Mouse (Mus musculus): ENCODE measurements around the gene Mum1. TPM values are rescaled to one million over a fixed set of nuclear protein-coding genes. Genes with fewer than 3 reads are reported as not detected.

Gene Mum1
- total RNA-seq, 2 experiments from 2014 or later: 11.4 to 14.2 TPM

DNA sequence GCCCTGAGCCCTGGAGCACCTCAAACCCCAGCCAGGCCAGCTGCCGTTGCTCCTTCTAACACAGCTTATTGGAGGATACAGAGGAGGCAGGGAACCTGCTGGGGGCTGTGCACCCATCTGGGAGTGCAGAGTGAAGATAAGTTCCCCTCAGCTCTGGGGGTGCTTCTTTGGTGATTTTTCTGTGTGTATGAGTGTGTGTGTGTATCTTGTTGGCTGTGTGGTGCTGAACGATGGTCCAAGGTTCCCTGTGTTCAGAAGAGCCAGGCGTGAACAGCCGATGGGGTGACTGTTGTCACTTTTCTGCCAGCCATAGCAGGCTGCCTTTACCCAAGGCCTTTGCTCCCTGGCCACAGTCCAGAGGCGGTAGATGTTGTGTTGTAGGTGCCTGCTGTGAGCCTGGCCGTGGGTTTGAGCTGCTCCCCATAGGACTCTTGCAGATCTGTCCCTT lies 44.5 kb downstream of the Mum1 start:
- DNase-seq: no peak

DNA sequence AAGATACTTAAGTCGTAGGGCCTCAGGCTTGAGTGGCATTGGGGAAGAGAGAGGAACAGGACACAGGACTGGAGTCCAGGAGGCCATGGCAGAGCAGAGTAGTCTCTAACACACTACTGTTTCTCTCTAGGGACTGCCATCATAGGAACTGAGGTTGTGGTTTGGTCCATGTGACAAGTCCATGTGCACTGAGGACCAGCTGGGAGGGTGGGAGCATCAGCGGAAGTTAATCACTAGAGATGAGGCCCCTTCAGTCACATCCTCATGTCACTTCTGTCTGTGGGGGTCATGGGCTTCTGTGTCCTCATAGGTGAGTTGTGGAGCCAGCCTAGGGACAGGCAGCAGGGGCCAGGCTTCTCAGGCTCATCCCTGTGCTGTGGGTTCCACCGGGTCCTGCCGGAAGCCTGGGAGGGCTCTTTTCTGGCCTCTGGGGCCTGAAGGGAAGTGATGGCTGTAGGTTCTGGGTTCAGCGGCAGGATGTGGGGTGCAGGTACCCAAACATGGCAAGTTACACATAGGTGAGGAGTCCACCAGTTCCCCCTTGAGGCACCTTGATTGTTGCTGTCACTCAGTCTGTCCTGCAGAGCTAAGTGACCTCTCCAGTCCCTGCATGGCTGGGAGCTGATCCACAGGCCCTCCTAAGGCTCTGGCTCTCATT lies 45.1 kb downstream of the Mum1 start:
- DNase-seq: no peak

DNA sequence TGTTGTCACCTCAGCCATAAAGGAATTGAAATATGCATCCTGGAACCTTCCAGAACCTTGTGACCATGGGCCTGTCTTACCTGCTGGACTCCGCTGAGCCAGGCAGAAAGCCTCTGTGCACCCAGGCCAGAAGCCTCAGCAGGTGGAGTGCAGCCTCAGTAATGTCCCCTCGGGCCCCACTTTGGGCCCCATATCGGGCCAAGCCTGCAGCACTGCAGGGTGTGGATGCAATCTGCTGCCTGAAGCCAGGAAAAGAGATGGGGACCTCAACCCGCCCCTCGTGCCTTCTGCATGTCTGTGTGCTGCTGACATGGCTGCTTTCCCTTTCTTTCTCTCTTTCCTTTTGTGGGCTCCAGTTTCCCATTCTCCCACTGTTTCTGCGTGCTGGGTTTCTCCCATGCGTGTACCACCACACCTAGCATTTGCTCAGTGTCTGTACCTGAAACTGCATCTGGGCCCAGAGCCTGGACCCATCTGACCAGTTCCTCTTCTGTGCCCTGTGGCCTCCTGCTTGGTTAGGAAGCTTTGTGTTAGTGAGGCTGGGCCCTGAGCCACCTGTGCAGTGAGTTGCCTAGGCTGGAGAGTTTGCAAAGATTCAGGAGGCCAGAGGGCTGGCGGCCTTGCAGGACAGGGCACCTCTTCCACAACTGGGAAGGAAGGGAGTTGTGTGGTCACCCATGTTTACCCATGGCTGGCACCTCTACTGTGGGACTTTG lies 45.8 kb downstream of the Mum1 start:
- DNase-seq: no peak

DNA sequence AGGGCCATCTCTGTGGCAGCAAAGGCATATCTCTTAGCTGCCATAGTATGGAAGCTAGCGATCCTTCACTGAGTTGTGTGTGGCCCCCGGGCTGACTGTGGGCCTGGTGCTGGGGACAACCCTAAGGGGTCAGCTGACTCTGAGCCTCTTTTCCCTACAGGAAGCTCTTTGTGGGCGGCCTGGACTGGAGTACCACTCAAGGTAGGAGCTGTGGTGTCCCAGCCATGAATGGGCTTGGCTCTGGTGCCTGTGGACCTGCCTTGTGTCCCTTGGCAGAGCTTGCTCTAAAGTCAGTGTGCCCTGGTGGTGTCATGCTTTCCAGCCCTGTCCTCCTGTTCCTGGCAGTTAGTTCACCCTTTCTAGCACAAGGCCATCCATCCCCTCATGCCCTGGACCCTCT lies 47.6 kb downstream of the Mum1 start:
- DNase-seq: no peak

DNA sequence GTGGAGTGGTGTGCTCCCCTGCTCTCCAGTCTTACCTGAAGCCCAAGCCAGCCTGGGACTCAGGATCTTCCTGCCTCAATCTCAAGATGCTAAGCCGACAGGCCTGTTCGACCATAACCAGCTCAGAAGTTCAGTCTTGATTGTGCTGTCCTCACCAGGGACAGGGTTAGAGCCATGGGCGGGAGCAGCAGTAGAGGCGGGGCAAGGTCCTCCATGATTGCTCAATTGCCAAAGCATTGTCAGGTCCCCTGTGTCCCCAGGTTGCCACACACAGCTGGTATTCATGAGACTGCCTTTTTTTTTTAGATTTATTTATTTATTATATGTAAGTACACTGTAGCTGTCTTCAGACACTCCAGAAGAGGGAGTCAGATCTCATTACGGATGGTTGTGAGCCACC lies 50.0 kb downstream of the Mum1 start:
- DNase-seq: no peak

DNA sequence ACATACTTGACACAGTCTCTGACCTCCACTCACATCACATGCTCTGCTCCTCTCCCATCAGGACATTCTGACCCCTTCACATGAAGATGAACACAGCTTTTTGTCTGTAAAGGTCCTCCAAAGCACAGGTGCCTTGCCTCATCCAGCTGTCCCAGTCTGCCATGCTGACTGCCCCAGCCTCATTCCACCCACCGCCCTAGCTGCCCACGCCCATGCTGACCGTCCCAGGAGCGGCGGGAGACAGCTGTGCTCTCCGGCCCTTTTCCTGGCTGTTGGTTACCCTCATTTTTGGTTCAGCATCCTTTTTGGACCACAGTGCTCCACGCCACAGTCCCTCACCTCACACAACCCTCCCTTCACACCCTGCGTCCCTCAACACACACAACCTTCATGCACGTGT lies 52.2 kb downstream of the Mum1 start:
- DNase-seq: no peak

DNA sequence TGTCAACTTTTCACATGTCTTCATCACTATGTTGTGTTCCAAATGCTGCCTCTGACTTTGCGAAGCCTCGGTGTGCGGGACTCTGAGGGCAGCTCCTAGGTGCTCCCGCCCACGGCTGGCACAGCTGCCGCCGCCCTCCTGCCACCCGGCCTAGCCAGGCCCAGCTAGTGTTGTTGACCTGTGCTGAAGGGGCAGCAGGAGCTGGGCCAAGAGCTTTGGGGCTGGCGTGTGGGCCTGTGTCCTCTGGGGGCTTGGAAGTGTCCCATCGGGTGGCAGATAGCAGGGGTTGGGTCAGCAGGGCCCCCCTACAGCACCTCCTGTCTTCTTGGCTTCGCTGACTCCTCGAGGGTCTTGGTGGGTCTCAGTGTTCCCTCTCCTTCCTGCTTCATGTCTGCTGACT lies 53.0 kb downstream of the Mum1 start:
- DNase-seq: no peak

DNA sequence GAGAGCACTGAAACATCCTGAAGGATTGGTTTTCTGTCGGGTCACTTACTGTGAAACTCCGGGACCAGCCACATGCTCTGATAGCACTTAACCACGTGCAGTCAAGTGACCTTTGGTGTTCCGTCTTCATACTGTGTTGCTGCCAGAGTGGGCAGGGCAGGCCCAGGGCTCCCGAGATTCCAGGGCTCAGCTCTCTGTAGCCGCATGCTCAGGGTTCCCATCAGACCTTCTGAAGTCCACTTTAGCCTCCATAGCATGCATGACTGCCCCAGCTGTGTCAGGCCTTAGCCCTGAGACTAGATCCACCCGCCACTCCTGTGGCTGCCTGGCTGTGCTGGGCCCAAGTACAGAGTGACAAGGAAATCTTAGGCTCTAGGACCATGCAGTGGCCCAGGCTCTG lies 55.1 kb downstream of the Mum1 start:
- DNase-seq: peak; percentile 67 to 73

DNA sequence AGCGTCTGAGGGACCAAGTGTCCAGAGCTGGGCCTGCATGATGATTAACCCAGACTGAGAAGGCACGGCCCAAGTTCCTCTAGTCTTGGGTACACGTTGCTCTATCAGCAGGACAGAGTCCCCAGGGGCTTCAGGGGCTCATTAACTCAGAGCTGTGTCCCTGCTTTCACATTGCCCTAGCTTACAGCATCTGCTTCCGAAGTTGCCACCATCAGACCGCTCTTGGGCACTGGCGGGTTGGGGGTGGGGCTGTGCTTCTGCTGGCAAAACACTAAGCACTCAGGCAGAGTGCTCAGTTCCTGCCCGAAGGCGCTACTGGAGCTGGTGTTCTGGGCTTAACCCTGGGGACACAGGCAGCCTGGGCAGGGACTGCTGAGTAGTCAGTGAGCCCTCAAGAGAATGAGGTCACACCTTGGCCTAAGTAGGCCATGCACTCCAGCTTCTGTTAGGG lies 55.7 kb downstream of the Mum1 start:
- peak; percentile 53 to 67 for DNase-seq

DNA sequence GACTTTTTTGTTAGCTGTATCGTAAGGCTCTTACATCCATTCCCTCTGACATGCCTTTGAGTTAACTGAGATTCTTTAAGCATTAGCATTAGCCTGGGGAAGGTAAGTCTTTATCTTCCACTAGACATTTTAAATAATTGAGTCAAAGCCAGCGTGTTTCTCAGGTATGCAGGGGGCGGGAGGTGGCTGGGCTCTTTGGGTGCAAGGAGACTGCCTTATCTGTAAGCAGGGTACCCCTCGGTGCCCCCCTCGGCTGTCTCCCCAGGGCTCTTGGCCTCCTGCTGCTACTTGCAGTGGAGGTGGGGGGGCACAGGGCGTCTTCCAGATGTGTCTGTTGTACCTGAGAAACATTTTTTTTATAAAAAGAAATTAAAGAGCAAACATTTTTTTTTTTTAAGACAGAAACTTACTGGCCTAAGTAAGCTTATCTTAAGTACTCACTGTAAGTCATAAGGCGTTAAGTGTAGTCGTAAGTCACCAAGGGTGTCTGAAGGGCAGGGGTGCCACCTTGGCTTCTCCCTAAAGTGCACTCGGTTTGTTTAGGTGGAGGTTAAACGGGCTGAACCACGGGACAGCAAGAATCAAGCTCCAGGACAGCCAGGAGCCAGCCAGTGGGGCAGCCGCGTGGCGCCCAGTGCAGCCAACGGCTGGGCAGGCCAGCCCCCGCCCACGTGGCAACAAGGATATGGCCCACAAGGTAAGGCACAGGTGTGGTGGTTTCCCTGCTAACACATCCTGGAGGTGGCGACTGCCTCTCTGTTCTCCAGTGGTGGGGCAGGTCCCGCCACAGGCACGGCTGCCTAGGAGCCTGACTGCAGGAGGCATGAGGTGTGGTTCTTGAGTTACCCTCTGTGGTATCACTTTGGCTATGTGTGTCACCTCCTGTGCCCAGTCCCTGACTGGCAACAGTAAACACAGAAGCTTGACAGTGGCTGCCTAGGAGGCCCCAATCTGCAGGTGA lies 56.5 kb downstream of the Mum1 start:
- DNase-seq: no peak

DNA sequence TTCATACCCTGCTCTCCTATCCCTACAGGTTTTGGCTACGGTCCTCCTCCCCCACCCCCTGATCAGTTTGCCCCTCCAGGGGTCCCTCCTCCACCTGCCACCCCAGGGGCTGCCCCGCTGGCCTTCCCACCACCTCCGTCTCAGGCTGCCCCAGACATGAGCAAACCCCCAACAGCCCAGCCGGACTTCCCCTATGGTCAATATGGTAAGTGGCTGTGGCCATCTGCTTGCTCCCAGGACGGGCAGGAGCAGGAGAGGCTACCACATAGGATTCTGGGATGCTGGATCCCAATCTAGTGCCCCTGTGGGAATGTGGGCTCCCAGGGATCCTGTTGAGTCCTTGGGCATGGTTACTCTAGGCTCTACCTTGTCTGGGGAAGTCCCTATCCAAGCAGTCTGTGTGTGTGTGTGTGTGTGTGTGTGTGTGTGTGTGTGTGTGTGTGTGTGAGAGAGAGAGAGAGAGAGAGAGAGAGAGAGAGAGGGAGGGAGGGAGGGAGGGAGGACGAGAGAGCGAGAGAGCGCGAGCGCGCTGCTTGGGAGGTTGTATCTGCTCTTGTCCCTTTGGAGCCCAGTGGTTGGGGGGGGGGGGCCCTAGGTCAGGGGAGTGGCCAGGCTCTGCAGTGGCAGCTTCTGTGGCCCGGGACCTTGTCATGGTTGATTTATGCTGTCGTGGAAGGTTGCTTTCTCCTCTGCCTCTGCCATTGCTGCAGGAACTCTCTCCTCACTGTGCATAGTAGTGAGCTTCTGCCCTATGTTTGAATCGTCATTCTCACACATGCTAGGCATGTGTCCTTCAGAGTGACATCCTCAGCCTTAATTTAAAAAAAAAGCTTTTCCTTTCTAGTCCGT lies 59.2 kb downstream of the Mum1 start:
- DNase-seq: no peak

DNA sequence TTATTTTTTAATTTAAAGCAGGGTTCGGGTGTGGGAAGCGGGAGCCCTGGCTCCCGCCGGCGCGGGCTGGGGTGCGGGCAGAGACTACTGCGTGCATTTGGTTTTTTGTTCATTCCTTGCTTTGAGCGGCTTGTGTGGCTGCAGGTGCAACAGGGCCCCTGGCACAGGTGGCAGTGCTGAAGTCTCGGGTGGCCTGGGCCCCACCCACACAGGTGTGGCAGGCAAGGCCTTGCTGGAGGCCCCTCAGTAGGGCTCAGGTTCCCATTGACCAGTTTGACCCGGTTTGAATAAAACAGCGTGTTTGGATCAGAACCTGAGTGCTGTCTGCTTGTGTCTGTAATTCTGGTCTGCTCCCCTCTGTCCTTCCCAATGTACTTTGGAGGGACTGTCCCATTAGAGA lies 61.9 kb downstream of the Mum1 start:
- no peak for DNase-seq

DNA sequence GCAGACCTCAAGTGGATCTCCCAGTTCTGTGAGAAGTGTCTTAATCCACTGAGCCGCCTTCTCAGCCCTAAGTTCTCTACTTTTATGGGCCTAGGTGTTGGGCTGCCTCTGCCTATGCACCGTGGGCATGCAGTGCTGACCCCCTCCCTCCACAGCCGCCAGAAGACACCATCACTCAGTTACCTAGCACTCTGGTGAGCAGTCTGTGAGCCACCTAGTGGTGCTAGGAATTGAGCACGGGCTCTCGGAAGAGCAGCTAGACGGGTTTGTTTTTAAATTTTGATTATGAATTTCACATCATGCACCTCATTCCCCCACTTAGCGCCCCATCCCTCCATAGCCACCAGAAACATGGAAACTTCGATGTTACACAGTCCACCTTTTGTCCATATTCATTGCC lies 62.4 kb downstream of the Mum1 start:
- no peak for DNase-seq

DNA sequence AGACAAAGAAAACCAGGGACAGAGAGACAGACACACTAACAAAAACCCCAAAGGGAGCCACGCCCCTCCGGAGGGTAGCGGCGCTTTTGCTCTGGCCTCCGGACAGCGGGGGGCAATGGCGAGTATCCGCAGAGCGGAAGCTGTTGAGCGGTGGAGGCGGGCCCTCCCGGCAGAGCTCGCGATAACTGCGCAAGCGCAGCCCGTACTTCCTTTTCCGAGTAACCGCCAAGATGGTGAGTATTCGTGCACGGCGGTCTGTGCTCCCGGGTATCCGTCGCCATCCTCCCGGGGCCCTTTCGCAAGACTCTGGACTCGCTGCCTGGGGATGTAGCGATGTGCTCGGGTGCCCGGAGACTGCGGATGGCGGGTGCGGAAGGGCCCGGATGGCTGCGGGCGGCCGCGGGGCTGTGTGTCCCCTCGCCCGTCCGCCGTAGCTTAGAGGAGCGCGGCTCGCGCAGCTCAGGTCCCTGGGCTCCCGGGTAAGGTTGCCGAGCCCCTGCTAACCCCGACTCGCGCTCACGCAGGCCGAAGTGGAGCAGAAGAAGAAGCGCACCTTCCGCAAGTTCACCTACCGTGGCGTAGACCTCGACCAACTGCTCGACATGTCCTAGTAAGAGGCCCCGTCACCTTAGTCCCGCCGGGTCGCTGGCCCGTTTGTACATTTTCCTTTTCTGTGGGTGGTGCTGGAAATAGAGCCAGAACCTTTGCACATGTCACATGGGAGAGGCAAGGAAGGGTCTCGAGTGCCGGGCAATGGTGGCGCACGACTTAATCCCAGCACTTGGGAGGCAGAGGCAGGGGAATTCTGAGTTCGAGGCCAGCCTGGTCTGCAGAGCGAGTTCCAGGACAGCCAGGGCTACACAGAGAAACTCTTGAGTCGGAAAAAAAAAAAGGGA lies 66.3 kb downstream of the Mum1 start, which contains the start of gene Rps15:
TSS of gene Rps15 (plus strand) at position 203 of the 896 bp plus-strand sequence.
- DNase-seq: peak; percentile 95

DNA sequence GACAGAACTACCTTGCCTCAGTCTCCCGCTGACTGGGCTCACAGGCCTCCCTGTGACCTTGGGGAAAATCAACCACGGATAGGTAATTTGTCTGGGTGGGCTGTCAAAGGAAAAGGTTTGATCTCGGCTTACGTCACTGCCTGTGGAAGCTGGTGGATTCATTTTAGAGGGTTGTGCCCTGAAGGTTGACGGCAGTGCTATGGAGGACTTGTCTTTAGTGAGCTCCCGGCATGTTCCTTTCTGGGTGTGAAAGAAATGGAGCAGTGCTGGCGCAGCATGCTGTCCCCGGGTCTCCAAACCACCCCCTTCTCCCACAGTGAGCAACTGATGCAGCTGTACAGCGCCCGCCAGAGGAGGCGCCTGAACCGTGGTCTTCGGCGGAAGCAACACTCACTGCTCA lies 67.1 kb downstream of the Mum1 start:
- DNase-seq: no peak

Small RNAs within 50 kb of the gene (microRNA-seq; reads per million reads assigned to microRNA genes)
- gene Mir6911: 1.4 to 1.9 reads per million in 2 experiments

Other genes starting within 250 kb of the Mum1 start
- 100 to 1,000 TPM; 120 TPM for gene Tmem259, start 242.1 kb upstream of the Mum1 start, total RNA-seq (2021)
- 10 to 100 TPM; 28.3 to 32.6 TPM for gene Cnn2, start 237.8 kb upstream of the Mum1 start, total RNA-seq (2021)
- 1 to 10 TPM; 6.5 to 7.6 TPM for gene Abca7, start 229.9 kb upstream of the Mum1 start, total RNA-seq (2021)
- gene Arhgap45, start 209.8 kb upstream of the Mum1 start, total RNA-seq (2021): 1 to 10 TPM; 3.1 to 8.7 TPM
- 10 to 100 TPM; 92.9 to 97.6 TPM for gene Polr2e, start 186.6 kb upstream of the Mum1 start, total RNA-seq (2021)
- 1,000 to 10,000 TPM in 1 of 2 experiments, 100 to 1,000 TPM in 1; 983 to 1,022 TPM for gene Gpx4, start 179.3 kb upstream of the Mum1 start, total RNA-seq (2021)
- 10 to 100 TPM in 1 of 2 experiments, 1 to 10 TPM in 1; 9.0 to 10.1 TPM for gene Sbno2, start 120.9 kb upstream of the Mum1 start, total RNA-seq (2021)
- 100 to 1,000 TPM; 127 to 149 TPM for gene Stk11, start 110.6 kb upstream of the Mum1 start, total RNA-seq (2021)
- gene Atp5d, start 87.8 kb upstream of the Mum1 start, total RNA-seq (2021): 1,000 to 10,000 TPM; 1,096 to 1,108 TPM
- 1 to 10 TPM; 2.7 to 3.1 TPM for gene Cbarp, start 85.6 kb upstream of the Mum1 start, total RNA-seq (2021)
- gene Midn, start 78.2 kb upstream of the Mum1 start, total RNA-seq (2021): 100 to 1,000 TPM; 117 to 125 TPM
- 10 to 100 TPM; 46.3 to 54.9 TPM for gene Cirbp, start 60.4 kb upstream of the Mum1 start, total RNA-seq (2021)
- gene 1600002K03Rik, start 53.5 kb upstream of the Mum1 start, total RNA-seq (2021): 1 to 10 TPM; 4.2 to 5.7 TPM
- gene Efna2, start 47.0 kb upstream of the Mum1 start, total RNA-seq (2021): 1 to 10 TPM in 1 of 2 experiments, under 1 TPM in 1; 0.98 to 1.3 TPM
- gene Ndufs7, start 22.7 kb downstream of the Mum1 start, total RNA-seq (2021): 1,000 to 10,000 TPM; 1,019 to 1,055 TPM
- gene Gamt, start 34.6 kb downstream of the Mum1 start, total RNA-seq (2021): 10 to 100 TPM in 1 of 2 experiments, 1 to 10 TPM in 1; 8.9 to 14.8 TPM
- gene Dazap1, start 35.1 kb downstream of the Mum1 start, total RNA-seq (2021): 10 to 100 TPM; 46.9 to 58.8 TPM
- gene Rps15, start 66.0 kb downstream of the Mum1 start, total RNA-seq (2021): 100 to 1,000 TPM; 745 to 872 TPM
- gene Apc2, start 69.5 kb downstream of the Mum1 start, total RNA-seq (2021): 1 to 10 TPM; 2.6 to 2.8 TPM
- gene 2310011J03Rik, start 94.1 kb downstream of the Mum1 start, total RNA-seq (2021): 10 to 100 TPM; 15.8 to 16.6 TPM
- 1 to 10 TPM; 1.3 TPM for gene Pcsk4, start 103.1 kb downstream of the Mum1 start, total RNA-seq (2021)
- gene Reep6, start 103.5 kb downstream of the Mum1 start, total RNA-seq (2021): 1 to 10 TPM; 4.8 to 5.3 TPM
- gene Adamtsl5, start 122.0 kb downstream of the Mum1 start, total RNA-seq (2021): 10 to 100 TPM; 75.6 to 80.1 TPM
- gene Plk5, start 130.0 kb downstream of the Mum1 start, total RNA-seq (2021): 1 to 10 TPM in 1 of 2 experiments, under 1 TPM in 1; 0.69 to 1.2 TPM
- 1 to 10 TPM; 6.4 to 7.8 TPM for gene Mex3d, start 161.2 kb downstream of the Mum1 start, total RNA-seq (2021)
- 10 to 100 TPM; 93.3 to 97.7 TPM for gene Mbd3, start 173.1 kb downstream of the Mum1 start, total RNA-seq (2021)
- 1,000 to 10,000 TPM; 1,809 to 1,881 TPM for gene Uqcr11, start 180.4 kb downstream of the Mum1 start, total RNA-seq (2021)
- 10 to 100 TPM; 15.6 to 17.3 TPM for gene Tcf3, start 207.2 kb downstream of the Mum1 start, total RNA-seq (2021)

Data from heart, adult 18-20 months (tissue).